Mouse (Mus musculus) E14TG2a.4 (cell line): ENCODE measurements around the gene Sbds.

Source experiments
- H3K27me3 ChIP-seq: 2 replicates; pipeline ENCODE4 v1.6.1; 2014; ENCODE audit warnings: low read length, control low read depth; ENCODE audit not compliant: insufficient read depth
- H3K36me3 ChIP-seq: 2 replicates; pipeline ENCODE4 v1.6.1; 2014; ENCODE audit warnings: low read length, control low read depth; ENCODE audit not compliant: insufficient read depth
- H3K4me1 ChIP-seq: replicated peaks from 2 replicates; pipeline ENCODE4 v1.6.1; 2014; ENCODE audit warnings: low read depth, low read length, control low read depth
- H3K4me3 ChIP-seq: replicated peaks from 2 replicates; pipeline ENCODE4 v1.5.1; 2014; ENCODE audit warnings: mild to moderate bottlenecking, low read length
- H3K9me3 ChIP-seq: 2 replicates; pipeline ENCODE4 v1.6.1; 2014; ENCODE audit warnings: low read length, control low read depth
- CTCF ChIP-seq: conservative IDR thresholded peaks from 2 replicates; pipeline ENCODE4 v1.5.1; 2014; ENCODE audit warnings: low read length
- NANOG ChIP-seq: IDR thresholded peaks from 2 replicates; pipeline ENCODE4 v1.6.1; 2014; ENCODE audit warnings: borderline replicate concordance, low read length, mixed read lengths
- POU5F1 ChIP-seq: IDR thresholded peaks from 2 replicates; pipeline ENCODE4 v1.6.1; 2014; ENCODE audit warnings: low read length, borderline replicate concordance

The Sbds gene

GRCm38 (mm10) chr5:130197981-130198380 lies 57.3 kb downstream of the Sbds start:
- TF ChIP-seq POU5F1 (no peak), CTCF (no peak), NANOG (no peak)
- Histone ChIP-seq H3K36me3 (peaks cover 73% of the 10 kb centered on the region), H3K27me3 (no peaks in the 10 kb centered on the region), H3K9me3 (no peaks in the 10 kb centered on the region), H3K4me3 (no peak overlapping the region), H3K4me1 (peaks cover 27% of the 10 kb centered on the region)

GRCm38 (mm10) chr5:130197454-130197853 lies 57.9 kb downstream of the Sbds start:
- Histone ChIP-seq H3K4me3 (no peak overlapping the region), H3K9me3 (no peaks in the 10 kb centered on the region)

GRCm38 (mm10) chr5:130196307-130196706 lies 59.0 kb downstream of the Sbds start:
- H3K27me3 ChIP-seq: no peaks in the 10 kb centered on the region
- H3K9me3 ChIP-seq: no peaks in the 10 kb centered on the region
- H3K36me3 ChIP-seq: peaks cover 81% of the 10 kb centered on the region
- no peak for TF ChIP-seq CTCF
- TF ChIP-seq NANOG: no peak
- no peak for TF ChIP-seq POU5F1
- H3K4me3 ChIP-seq: no peak overlapping the region
- peaks cover 27% of the 10 kb centered on the region for H3K4me1 ChIP-seq

More at GRCm38 (mm10) chr5:130197454-130197853, 57.9 kb downstream of the Sbds start:
- Histone ChIP-seq H3K36me3 (peaks cover 76% of the 10 kb centered on the region), H3K27me3 (no peaks in the 10 kb centered on the region), H3K4me1 (peaks cover 27% of the 10 kb centered on the region)
- no peak for TF ChIP-seq POU5F1
- TF ChIP-seq NANOG: no peak
- no peak for TF ChIP-seq CTCF
